In the genomic region with DNA sequence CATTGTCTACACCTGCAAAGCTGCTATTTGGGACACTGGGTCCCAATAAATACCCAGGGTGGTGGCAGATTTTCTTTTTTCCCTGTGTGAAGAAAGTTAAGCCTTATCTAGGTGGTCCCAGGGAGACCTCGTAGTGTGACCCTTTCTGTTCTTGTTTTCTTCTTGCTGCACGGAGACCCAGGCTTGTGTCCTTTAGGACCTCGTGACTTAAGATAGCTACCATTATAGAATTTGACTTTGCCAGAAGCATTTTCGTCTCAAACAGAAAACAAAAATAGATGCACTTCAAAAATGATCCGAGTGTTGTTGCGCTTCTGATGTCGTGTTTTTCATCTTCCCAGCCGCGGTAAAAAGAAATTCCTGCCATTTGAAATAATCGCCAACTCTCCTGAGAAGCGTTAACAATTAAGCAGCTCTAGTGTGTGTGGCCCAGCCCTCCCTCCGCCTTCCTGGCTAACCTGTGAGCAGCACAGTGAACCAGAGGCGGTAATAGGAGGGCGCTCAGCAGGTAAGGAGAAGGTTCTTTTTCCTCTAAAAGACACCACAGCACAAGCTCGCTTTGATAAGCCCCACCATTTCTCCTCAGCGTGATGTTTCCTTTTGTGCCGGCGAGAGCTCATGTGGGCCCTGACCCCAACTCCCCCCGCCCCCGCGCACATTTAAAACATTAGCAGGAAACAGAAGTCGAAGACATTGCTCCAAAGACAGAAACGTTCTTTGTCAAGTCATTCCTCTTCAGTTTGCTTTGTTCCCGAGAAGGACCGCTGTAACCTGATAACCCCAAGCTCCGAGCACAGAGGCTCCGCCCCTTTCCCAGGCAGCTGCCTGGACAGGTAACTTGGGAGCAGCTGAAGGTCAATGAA, we compare ENCODE assay signal across 9 mouse cellular contexts.
DNase-seq lines count a peak whose midpoint lies in the region; ATAC-seq and TF ChIP-seq lines count a peak whose summit lies in the region.
"Had no signal": no experiment of that assay in that cellular context is flagged by ENCODE, and none has a peak within 500 bp of the region (broad histone marks: within the 10 kb centered on the region; RNA-seq: fewer than 3 reads in every experiment).

No protein-coding gene starts in this region.

- DNase-seq in heart, adult 2 months = peak in 1 of 2 experiments; percentile 27
- no peak for DNase-seq in heart, postnatal 14 days
- peak; percentile 84 for DNase-seq in embryonic facial prominence, embryonic 14.5 days (ENCODE audit: low spot score)
- peak; percentile 64 for DNase-seq in kidney, adult 18-20 months
- no peak for DNase-seq in lung, adult 2 months
- DNase-seq in left cerebral cortex, postnatal 36 days (ENCODE audit: low spot score in 2 of 2) = no peak
- DNase-seq in left cerebral cortex, postnatal 14 days (ENCODE audit: low spot score in 2 of 2) = no peak

- H3K9me3 ChIP-seq in embryonic facial prominence, embryonic 14.5 days (ENCODE audit: control insufficient read depth, low read length) = peaks cover 7% of the 10 kb centered on the region; the same call in 1 of the 2 replicates
- no peaks in the 10 kb centered on the region for H3K9me3 ChIP-seq in neural tube, embryonic 15.5 days (replicated peaks)
- H3K9me3 ChIP-seq: G1E had no signal

- no peak for TF ChIP-seq POLR2A in heart, adult 2 months (IDR thresholded peaks at IDR 0.05; ENCODE audit: insufficient read depth, low read depth, low read length)
- no peak for TF ChIP-seq POLR2A in lung, adult 2 months (IDR thresholded peaks at IDR 0.05; ENCODE audit: borderline replicate concordance, extremely low read depth, low read depth, low read length)

- 14% methylated on average over 27 of the region's 27 CpGs for WGBS in heart, adult 2 months
- 3% methylated on average over 27 of the region's 27 CpGs for whole genome bisulfite sequencing in embryonic facial prominence, embryonic 14.5 days
- WGBS in lung, adult 2 months = 11% methylated on average over 27 of the region's 27 CpGs
- WGBS in neural tube, embryonic 15.5 days = 4% methylated on average over 27 of the region's 27 CpGs

- H3K4me2 ChIP-seq in embryonic facial prominence, embryonic 14.5 days (ENCODE audit: low read depth, low read length) = peak overlapping the region; percentile 62
- peak overlapping the region; percentile 64 for H3K4me2 ChIP-seq in neural tube, embryonic 15.5 days

- intact Hi-C loops in heart, adult 2 months (cut with DNase I) = loop anchor here (5.0 kb wide), 1 partner anchor 72 kb away; no protein-coding TSS in a partner anchor
- intact Hi-C loops in heart, postnatal 14 days (cut with DNase I) = no loop called here
- intact Hi-C loops in left cerebral cortex, postnatal 36 days (cut with DNase I) = no loop called here
- intact Hi-C loops in left cerebral cortex, postnatal 14 days (cut with DNase I) = no loop called here

- 0 out of 2 replicates have a peak overlapping the region, but pooled peaks have one; percentile 7 for H3K9ac ChIP-seq in heart, adult 2 months (ENCODE audit: low read depth, low read length)
- peak overlapping the region; percentile 59 for H3K9ac ChIP-seq in embryonic facial prominence, embryonic 14.5 days (ENCODE audit: low read depth, low read length)
- peak overlapping the region; percentile 40 for H3K9ac ChIP-seq in neural tube, embryonic 15.5 days (replicated peaks)

- H3K27ac ChIP-seq in heart, adult 2 months = peak overlapping the region; percentile 87
- peak overlapping the region; percentile 23; the same call in 1 of the 2 replicates for H3K27ac ChIP-seq in embryonic facial prominence, embryonic 14.5 days (replicated peaks; ENCODE audit: low read depth, low read length)
- peak overlapping the region; percentile 51 for H3K27ac ChIP-seq in neural tube, embryonic 15.5 days (replicated peaks)

- no peaks in the 10 kb centered on the region for H3K36me3 ChIP-seq in heart, adult 2 months (ENCODE audit: control insufficient read depth, insufficient read depth, low read length)
- H3K36me3 ChIP-seq in embryonic facial prominence, embryonic 14.5 days (ENCODE audit: control insufficient read depth, insufficient read depth, low read length) = no peaks in the 10 kb centered on the region
- H3K36me3 ChIP-seq in neural tube, embryonic 15.5 days = no peaks in the 10 kb centered on the region
- H3K36me3 ChIP-seq: G1E had no signal

- peak overlapping the region; percentile 43 for H3K4me3 ChIP-seq in heart, adult 2 months
- H3K4me3 ChIP-seq in embryonic facial prominence, embryonic 14.5 days (ENCODE audit: low read depth, low read length) = peak overlapping the region; percentile 35
- peak overlapping the region; percentile 33 for H3K4me3 ChIP-seq in lung, adult 2 months (replicated peaks; ENCODE audit: extremely low read depth, low read depth, low read length)
- peak overlapping the region; percentile 37 for H3K4me3 ChIP-seq in neural tube, embryonic 15.5 days (replicated peaks)

- H3K4me1 ChIP-seq in heart, adult 2 months (ENCODE audit: control insufficient read depth, insufficient read depth, low read length) = peaks cover 1% of the 10 kb centered on the region
- H3K4me1 ChIP-seq in embryonic facial prominence, embryonic 14.5 days (ENCODE audit: control insufficient read depth, insufficient read depth, low read length) = 0 out of 2 replicates have a peak, but pooled peaks cover 6% of the 10 kb centered on the region
- H3K4me1 ChIP-seq in lung, adult 2 months (ENCODE audit: control insufficient read depth, insufficient read depth, low read length) = no peaks in the 10 kb centered on the region; the same call in 1 of the 2 replicates
- peaks cover 12% of the 10 kb centered on the region for H3K4me1 ChIP-seq in neural tube, embryonic 15.5 days

- TF ChIP-seq CTCF in heart, adult 2 months (IDR thresholded peaks at IDR 0.05) = no peak
- no peak for TF ChIP-seq CTCF in lung, adult 2 months (IDR thresholded peaks at IDR 0.05; ENCODE audit: insufficient read depth, low read length)

- H3K79me2 ChIP-seq in heart, adult 2 months (replicated peaks; ENCODE audit: control insufficient read depth, insufficient read depth, low read length) = no peaks in the 10 kb centered on the region

- no peak for TF ChIP-seq EP300 in heart, adult 2 months (IDR thresholded peaks at IDR 0.05; ENCODE audit: insufficient read depth, low read depth, low read length)

- peak; percentile 92; the same call in 1 of the 2 replicates for ATAC-seq in embryonic facial prominence, embryonic 14.5 days (ENCODE audit: low read depth)
- peak; percentile 83; the same call in 1 of the 2 replicates for ATAC-seq in neural tube, embryonic 15.5 days (ENCODE audit: low FRiP score)

- H3K27me3 ChIP-seq in heart, adult 2 months (ENCODE audit: control insufficient read depth, insufficient read depth, low read length) = no peaks in the 10 kb centered on the region
- H3K27me3 ChIP-seq in embryonic facial prominence, embryonic 14.5 days (replicated peaks; ENCODE audit: control insufficient read depth, insufficient read depth, low read length) = no peaks in the 10 kb centered on the region
- H3K27me3 ChIP-seq in neural tube, embryonic 15.5 days (replicated peaks) = no peaks in the 10 kb centered on the region

Comparison
In these comparisons a context has a peak if more than half of its experiments do, and no peak if none do; other contexts are left out.
1. DNase-seq: peak in embryonic facial prominence, embryonic 14.5 days (single experiment) and kidney, adult 18-20 months (single experiment); none in heart, postnatal 14 days (0 of 2), lung, adult 2 months (single experiment), left cerebral cortex, postnatal 36 days (0 of 2) and left cerebral cortex, postnatal 14 days (0 of 2).
2. H3K27ac ChIP-seq: peak in every context shown above with its lines; median percentile 87 in heart, adult 2 months; 51 in neural tube, embryonic 15.5 days; 23 in embryonic facial prominence, embryonic 14.5 days.
3. H3K9ac ChIP-seq: peak in every context shown above with its lines; median percentile 59 in embryonic facial prominence, embryonic 14.5 days; 40 in neural tube, embryonic 15.5 days; 7 in heart, adult 2 months.
4. Peak in every context shown above with its lines, with median percentiles within 50 percentile points of each other: H3K4me3 ChIP-seq.